Mouse (Mus musculus) CD8-positive naive resting alpha-beta T cell, adult 2 months (primary cell): ENCODE results near the gene Golga4.
A peak's percentile ranks its signal among the peaks of the same experiment; 100 is the strongest.
"Not testable (repeated sequence)": the region's sequence is repeated elsewhere in the genome, so short reads cannot be mapped to it uniquely, and the experiment has no call there.

Experiments
- DNase-seq, 2 experiments: peaks; one replicate each; pipeline ENCODE4 v3.0.0; 2022; ENCODE audit warnings: low read depth in 2 of 2, low spot score in 2 of 2

Golga4 gene

GRCm38 (mm10) chr9:118585998-118586397 is 79.9 kb downstream of the Golga4 start:
- DNase-seq, result no peak

- no peak for DNase-seq
Observed at GRCm38 (mm10) chr9:118587115-118587514, 81.0 kb downstream of the Golga4 start.

- no peak for DNase-seq
Observed at GRCm38 (mm10) chr9:118589249-118589648, 83.2 kb downstream of the Golga4 start.

- no peak for DNase-seq
Observed at GRCm38 (mm10) chr9:118590230-118590629, 84.2 kb downstream of the Golga4 start.

GRCm38 (mm10) chr9:118591633-118592032 is 85.6 kb downstream of the Golga4 start:
- DNase-seq, result no peak

- no peak for DNase-seq
Observed at GRCm38 (mm10) chr9:118592585-118593249, 86.7 kb downstream of the Golga4 start.

- no peak for DNase-seq
Observed at GRCm38 (mm10) chr9:118593443-118593842, 87.4 kb downstream of the Golga4 start.

GRCm38 (mm10) chr9:118596767-118597166 is 90.7 kb downstream of the Golga4 start:
- no peak for DNase-seq

GRCm38 (mm10) chr9:118600393-118600792 is 94.3 kb downstream of the Golga4 start:
- DNase-seq, result not testable (repeated sequence)

GRCm38 (mm10) chr9:118602576-118602975 is 96.5 kb downstream of the Golga4 start:
- DNase-seq, result no peak

GRCm38 (mm10) chr9:118606148-118606816 is 100.2 kb downstream of the Golga4 start, which contains the start of gene Itga9:
TSS of gene Itga9 (plus strand) at chr9:118606690.
- DNase-seq, result peak; percentile 63 to 72

- peak; percentile 8 to 9 for DNase-seq
Observed at GRCm38 (mm10) chr9:118606817-118607371, 100.8 kb downstream of the Golga4 start.

GRCm38 (mm10) chr9:118607701-118608401 is 101.8 kb downstream of the Golga4 start:
- DNase-seq, result no peak

GRCm38 (mm10) chr9:118608556-118608955 is 102.5 kb downstream of the Golga4 start:
- no peak for DNase-seq

GRCm38 (mm10) chr9:118610060-118610459 is 104.0 kb downstream of the Golga4 start:
- DNase-seq, result no peak

GRCm38 (mm10) chr9:118611111-118611541 is 105.1 kb downstream of the Golga4 start:
- no peak for DNase-seq

- no peak for DNase-seq
Observed at GRCm38 (mm10) chr9:118611958-118612581, 106.0 kb downstream of the Golga4 start.

- no peak for DNase-seq
Observed at GRCm38 (mm10) chr9:118617237-118617636, 111.2 kb downstream of the Golga4 start.

GRCm38 (mm10) chr9:118618732-118619250 is 112.7 kb downstream of the Golga4 start:
- DNase-seq, result no peak

GRCm38 (mm10) chr9:118620807-118621206 is 114.7 kb downstream of the Golga4 start:
- no peak for DNase-seq

- no peak for DNase-seq
Observed at GRCm38 (mm10) chr9:118621691-118622090, 115.6 kb downstream of the Golga4 start.
